Mouse (Mus musculus): ENCODE results near the gene Rab39b.

Rab39b gene

GRCm38 (mm10) chrX:75577582-75578324 lies at the start of gene Rab39b:
TSS of gene Rab39b (minus strand) at chrX:75578231.
- DNase-seq (ENCODE audit: low spot score in 2 of 2), result peak; percentile 1 to 9

GRCm38 (mm10) chrX:75578539-75578938 lies 508 bp upstream of the Rab39b start:
- DNase-seq (ENCODE audit: low spot score in 2 of 2), result no peak
